9 mouse cellular contexts compared by ENCODE assay signal in genomic region chr4:139142985-139143384, GRCm38 (mm10). TPM values are rescaled to one million over a fixed set of nuclear protein-coding genes. Genes with fewer than 3 reads are reported as not detected.
DNase-seq lines count a peak whose midpoint lies in the region; ATAC-seq lines count a peak whose summit lies in the region.
"Had no signal": no experiment of that assay in that cellular context is flagged by ENCODE, and none has a peak within 500 bp of the region (broad histone marks: within the 10 kb centered on the region; RNA-seq: fewer than 3 reads in every experiment).

No protein-coding gene starts in this region.

- peaks cover 9% of the 10 kb centered on the region for H3K9me3 ChIP-seq in hindbrain, embryonic 10.5 days
- H3K9me3 ChIP-seq in hindbrain, embryonic 13.5 days, result peaks cover 7% of the 10 kb centered on the region
- H3K9me3 ChIP-seq in forebrain, embryonic 15.5 days, result no peaks in the 10 kb centered on the region
- no peaks in the 10 kb centered on the region for H3K9me3 ChIP-seq in midbrain, embryonic 11.5 days (ENCODE audit: control insufficient read depth, low read length)

- no peak for ATAC-seq in hindbrain, embryonic 13.5 days (ENCODE audit: low FRiP score)
- no peak for ATAC-seq in forebrain, embryonic 15.5 days (replicated peaks)
- ATAC-seq in midbrain, embryonic 11.5 days (ENCODE audit: low FRiP score), result no peak

- no peak overlapping the region for H3K4me2 ChIP-seq in hindbrain, embryonic 13.5 days
- peak overlapping the region; percentile 27 for H3K4me2 ChIP-seq in forebrain, embryonic 15.5 days (replicated peaks)
- H3K4me2 ChIP-seq in midbrain, embryonic 11.5 days, result 0 out of 2 replicates have a peak overlapping the region, but pooled peaks have one; percentile 13

- 27% methylated on average over 9 of the region's 9 CpGs for WGBS in hindbrain, embryonic 10.5 days
- WGBS in hindbrain, embryonic 13.5 days, result 50% methylated on average over 9 of the region's 9 CpGs
- 45% methylated on average over 9 of the region's 9 CpGs for WGBS in forebrain, embryonic 15.5 days
- WGBS in midbrain, embryonic 11.5 days, result 24% methylated on average over 9 of the region's 9 CpGs

- H3K4me3 ChIP-seq in hindbrain, embryonic 10.5 days, result peak overlapping the region; percentile 16; the same call in 1 of the 2 replicates
- H3K4me3 ChIP-seq in hindbrain, embryonic 13.5 days, result no peak overlapping the region
- no peak overlapping the region for H3K4me3 ChIP-seq in forebrain, embryonic 15.5 days
- H3K4me3 ChIP-seq in midbrain, embryonic 11.5 days (ENCODE audit: low read depth, low read length), result no peak overlapping the region

- peak; percentile 51 for DNase-seq in hindbrain, embryonic 10.5 days (ENCODE audit: low spot score)
- peak; percentile 86 for DNase-seq in R1 (ENCODE audit: low read depth, low spot score)
- DNase-seq in midbrain, embryonic 11.5 days (ENCODE audit: low spot score, missing footprints), result peak; percentile 90
- DNase-seq in ovary, postnatal 14 days (ENCODE audit: low spot score), result no peak
- DNase-seq in urinary bladder, adult 18-20 months (ENCODE audit: low spot score in 2 of 2), result no peak
- no peak for DNase-seq in lung, postnatal 4 days
- DNase-seq: lung, adult 18-20 months had no signal

- H3K27ac ChIP-seq in hindbrain, embryonic 10.5 days, result peak overlapping the region; percentile 67
- H3K27ac ChIP-seq in hindbrain, embryonic 13.5 days, result no peak overlapping the region
- H3K27ac ChIP-seq in forebrain, embryonic 15.5 days (replicated peaks), result no peak overlapping the region
- no peak overlapping the region for H3K27ac ChIP-seq in midbrain, embryonic 11.5 days (ENCODE audit: low read depth, low read length)

- no peaks in the 10 kb centered on the region for H3K27me3 ChIP-seq in hindbrain, embryonic 10.5 days (ENCODE audit: insufficient read depth, poor library complexity, severe bottlenecking)
- H3K27me3 ChIP-seq in hindbrain, embryonic 13.5 days, result no peaks in the 10 kb centered on the region
- H3K27me3 ChIP-seq in forebrain, embryonic 15.5 days, result no peaks in the 10 kb centered on the region
- no peaks in the 10 kb centered on the region for H3K27me3 ChIP-seq in midbrain, embryonic 11.5 days (ENCODE audit: control insufficient read depth, insufficient read depth, low read length)

- peaks cover 5% of the 10 kb centered on the region; the same call in 1 of the 2 replicates for H3K4me1 ChIP-seq in hindbrain, embryonic 10.5 days (replicated peaks)
- no peaks in the 10 kb centered on the region for H3K4me1 ChIP-seq in hindbrain, embryonic 13.5 days (replicated peaks)
- H3K4me1 ChIP-seq in forebrain, embryonic 15.5 days, result no peaks in the 10 kb centered on the region
- peaks cover 4% of the 10 kb centered on the region for H3K4me1 ChIP-seq in midbrain, embryonic 11.5 days (ENCODE audit: control insufficient read depth, insufficient read depth, low read length)

- H3K9ac ChIP-seq in hindbrain, embryonic 13.5 days, result no peak overlapping the region
- no peak overlapping the region for H3K9ac ChIP-seq in forebrain, embryonic 15.5 days (replicated peaks)
- peak overlapping the region; percentile 28; the same call in 1 of the 2 replicates for H3K9ac ChIP-seq in midbrain, embryonic 11.5 days (ENCODE audit: low read length)

- H3K36me3 ChIP-seq in hindbrain, embryonic 10.5 days, result no peaks in the 10 kb centered on the region
- H3K36me3 ChIP-seq in hindbrain, embryonic 13.5 days, result no peaks in the 10 kb centered on the region
- H3K36me3 ChIP-seq in forebrain, embryonic 15.5 days, result no peaks in the 10 kb centered on the region
- no peaks in the 10 kb centered on the region for H3K36me3 ChIP-seq in midbrain, embryonic 11.5 days (ENCODE audit: control insufficient read depth, insufficient read depth, low read length)

RNA-seq across cellular contexts. Expression of gene Minos1, which starts 12.1 kb away (rescaled TPM):
- 377 and 428 TPM in 2 replicates for polyA plus RNA-seq in hindbrain, embryonic 10.5 days (2016; fragmentation: Nextera tagmentation; extraction: Ambion mirVana)
- polyA plus RNA-seq in hindbrain, embryonic 13.5 days (2015; fragmentation: Nextera tagmentation; extraction: Ambion mirVana), result 424 and 441 TPM in 2 replicates
- 390 and 438 TPM in 2 replicates for polyA plus RNA-seq in forebrain, embryonic 15.5 days (2015; fragmentation: Nextera tagmentation; extraction: Ambion mirVana)
- polyA plus RNA-seq in midbrain, embryonic 11.5 days (2014; fragmentation: Nextera tagmentation; extraction: Ambion mirVana), result 421 and 426 TPM in 2 replicates

RNA-seq across cellular contexts. Expression of gene Capzb, which starts 49.7 kb away (rescaled TPM):
- polyA plus RNA-seq in hindbrain, embryonic 10.5 days (2016; fragmentation: Nextera tagmentation; extraction: Ambion mirVana), result 331 and 370 TPM in 2 replicates
- 340 and 343 TPM in 2 replicates for polyA plus RNA-seq in hindbrain, embryonic 13.5 days (2015; fragmentation: Nextera tagmentation; extraction: Ambion mirVana)
- polyA plus RNA-seq in forebrain, embryonic 15.5 days (2015; fragmentation: Nextera tagmentation; extraction: Ambion mirVana), result 312 and 323 TPM in 2 replicates
- polyA plus RNA-seq in midbrain, embryonic 11.5 days (2014; fragmentation: Nextera tagmentation; extraction: Ambion mirVana), result 244 and 249 TPM in 2 replicates

RNA-seq across cellular contexts. Expression of gene Nbl1, which starts 50.2 kb away (rescaled TPM):
- 12.3 and 17.2 TPM in 2 replicates for polyA plus RNA-seq in hindbrain, embryonic 10.5 days (2016; fragmentation: Nextera tagmentation; extraction: Ambion mirVana)
- 40.8 and 45.3 TPM in 2 replicates for polyA plus RNA-seq in hindbrain, embryonic 13.5 days (2015; fragmentation: Nextera tagmentation; extraction: Ambion mirVana)
- 23.5 and 24.6 TPM in 2 replicates for polyA plus RNA-seq in forebrain, embryonic 15.5 days (2015; fragmentation: Nextera tagmentation; extraction: Ambion mirVana)
- 12.7 and 13.6 TPM in 2 replicates for polyA plus RNA-seq in midbrain, embryonic 11.5 days (2014; fragmentation: Nextera tagmentation; extraction: Ambion mirVana)

Comparison
In these comparisons a context has a peak if more than half of its experiments do, and no peak if none do; other contexts are left out.
1. DNase-seq: peak in hindbrain, embryonic 10.5 days (single experiment), R1 (single experiment) and midbrain, embryonic 11.5 days (single experiment); none in ovary, postnatal 14 days (single experiment), urinary bladder, adult 18-20 months (0 of 2) and lung, postnatal 4 days (0 of 2).